Mouse (Mus musculus) stomach, postnatal 0 days (tissue): Measurements from ENCODE around the gene Msi2. TPM values are rescaled to one million over a fixed set of nuclear protein-coding genes. Genes with fewer than 3 reads are reported as not detected.

Experiments used
- ATAC-seq: fragments of 200-750 bp; cut with Nextera tagmentation; 2 replicates; pipeline ENCODE4 v1.8.0; 2017; ENCODE audit not compliant: low FRiP score, low TSS enrichment
- DNase-seq: peaks from one replicate; pipeline ENCODE4 v3.0.0-alpha.2; 2016; ENCODE audit warnings: low spot score
- H3K27ac ChIP-seq: fragments of 300-500 bp; sonication (generic); replicated peaks from 2 replicates; pipeline ENCODE4 v1.5.1; 2014; ENCODE audit warnings: mild to moderate bottlenecking, control low read depth
- H3K27me3 ChIP-seq: fragments of 300-500 bp; sonication (generic); 2 replicates; pipeline ENCODE4 v1.6.1; 2014; ENCODE audit warnings: low read length; ENCODE audit not compliant: control insufficient read depth, insufficient read depth
- H3K36me3 ChIP-seq: fragments of 300-500 bp; sonication (generic); 2 replicates; pipeline ENCODE4 v1.6.1; 2014; ENCODE audit warnings: low read length, mixed read lengths; ENCODE audit not compliant: control insufficient read depth, insufficient read depth
- H3K4me1 ChIP-seq: fragments of 300-500 bp; sonication (generic); replicated peaks from 2 replicates; pipeline ENCODE4 v1.6.1; 2014; ENCODE audit warnings: antibody characterized with exemption; ENCODE audit not compliant: control insufficient read depth, insufficient read depth
- H3K4me2 ChIP-seq: fragments of 300-500 bp; sonication (generic); replicated peaks from 2 replicates; pipeline ENCODE4 v1.6.1; 2014; ENCODE audit warnings: low read depth, mild to moderate bottlenecking, control low read depth, moderate library complexity
- H3K4me3 ChIP-seq: fragments of 300-500 bp; sonication (generic); 2 replicates; pipeline ENCODE4 v1.5.1; 2014; ENCODE audit warnings: low read depth, low read length, control low read depth
- H3K9ac ChIP-seq: fragments of 300-500 bp; sonication (generic); 2 replicates; pipeline ENCODE4 v1.6.1; 2014; ENCODE audit warnings: mild to moderate bottlenecking, low read length, control low read depth, mixed read lengths
- H3K9me3 ChIP-seq: fragments of 300-500 bp; sonication (generic); 2 replicates; pipeline ENCODE4 v1.6.1; 2016; ENCODE audit warnings: low read length; ENCODE audit not compliant: control insufficient read depth
- CTCF ChIP-seq: IDR thresholded peaks from 2 replicates; pipeline ENCODE4 v1.5.1; 2016; ENCODE audit warnings: antibody characterized with exemption, low read depth, mild to moderate bottlenecking, moderate library complexity
- EP300 ChIP-seq: optimal IDR thresholded peaks from 2 replicates; pipeline ENCODE3; 2016; ENCODE audit warnings: antibody characterized with exemption
- WGBS: fragments of 180-500 bp; shearing (Covaris S2); extraction: QIAGEN DNeasy Blood & Tissue Kit; methylation state at CpG from one replicate; pipeline ENCODE4 v1.1.7; 2014; 5-methylcytosine and 5-hydroxymethylcytosine counted together
- polyA plus RNA-seq: library from polyadenylated mRNA; unstranded; fragments of >200 nt; fragmentation: Nextera tagmentation; extraction: Ambion mirVana; gene quantifications from 2 replicates; pipeline ENCODE4 v1.2.1, GENCODE M21; 2015

Gene Msi2
- polyA plus RNA-seq, 1 experiment from 2014 or later = 6.7 TPM

DNA sequence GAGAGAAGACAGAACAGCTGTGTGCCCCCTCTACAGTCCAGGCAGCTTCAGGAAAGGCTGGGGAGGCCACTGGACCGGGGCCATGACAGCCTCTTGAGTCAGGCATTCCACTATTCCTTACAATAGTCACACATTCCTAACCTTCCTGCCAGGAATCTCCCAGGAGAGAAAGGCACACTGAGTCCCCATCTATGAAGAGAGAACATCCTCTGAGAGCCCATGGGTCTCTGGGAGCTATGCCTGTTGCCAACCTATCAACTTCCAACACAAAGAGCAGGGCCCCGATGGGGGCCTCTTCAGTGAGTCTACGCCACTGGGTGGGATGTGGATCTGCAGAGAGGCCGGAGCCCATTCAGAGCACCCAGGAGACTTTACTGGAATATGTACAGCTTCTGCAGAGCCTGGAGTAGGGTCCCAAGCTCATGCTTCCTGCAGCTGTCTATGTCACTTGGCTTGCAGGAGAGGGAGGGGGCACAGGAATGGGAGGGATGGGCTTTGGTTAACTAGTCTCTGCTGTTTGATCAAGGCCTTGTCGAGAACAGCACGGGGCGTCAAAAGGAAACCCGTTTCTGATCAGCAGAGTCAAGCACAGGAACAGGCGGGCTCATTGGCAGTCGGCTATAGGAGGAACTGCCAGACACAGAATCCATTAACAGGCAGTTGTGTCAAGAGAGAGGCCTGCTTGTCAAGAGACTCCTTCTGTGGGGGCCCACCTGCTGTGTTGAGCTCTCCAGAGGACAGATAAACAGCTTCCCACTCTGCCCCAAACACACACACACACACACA is 193.3 kb downstream of the Msi2 start:
- Histone ChIP-seq H3K27ac (peak overlapping the region; percentile 65; the same call in 1 of the 2 replicates), H3K9me3 (no peaks in the 10 kb centered on the region), H3K27me3 (no peaks in the 10 kb centered on the region), H3K4me3 (no peak overlapping the region), H3K4me2 (no peak overlapping the region), H3K4me1 (peaks cover 14% of the 10 kb centered on the region), H3K9ac (no peak overlapping the region), H3K36me3 (no peaks in the 10 kb centered on the region)
- 28% methylated on average over 10 of the region's 10 CpGs for WGBS
- peak; percentile 49; the same call in 1 of the 2 replicates for ATAC-seq
- TF ChIP-seq CTCF = peak; percentile 30
- no peak for TF ChIP-seq EP300
- no peak for DNase-seq

DNA sequence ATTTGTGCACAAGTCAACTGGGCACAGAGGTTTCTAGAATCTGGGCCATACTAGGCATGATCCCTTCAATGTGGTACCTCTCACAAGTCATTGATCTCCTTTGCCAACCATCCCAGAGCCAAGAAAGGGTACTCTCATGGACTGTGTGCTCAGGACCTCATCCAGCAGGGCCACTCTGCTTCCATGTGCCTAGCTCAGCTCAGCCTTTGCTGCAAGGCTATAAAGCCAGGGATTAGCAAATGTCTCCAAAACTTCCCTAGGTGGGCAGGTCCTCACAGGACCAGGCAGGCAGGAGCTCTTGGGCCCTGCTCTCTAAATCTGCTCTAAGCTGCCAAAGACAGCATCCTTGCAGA is 193.9 kb downstream of the Msi2 start:
- Histone ChIP-seq H3K9ac (no peak overlapping the region), H3K27ac (peak overlapping the region; percentile 65), H3K4me1 (peaks cover 14% of the 10 kb centered on the region), H3K27me3 (no peaks in the 10 kb centered on the region), H3K4me3 (no peak overlapping the region), H3K36me3 (no peaks in the 10 kb centered on the region), H3K9me3 (no peaks in the 10 kb centered on the region), H3K4me2 (no peak overlapping the region)
- TF ChIP-seq CTCF = no peak
- TF ChIP-seq EP300 = no peak
- DNase-seq (no peak), ATAC-seq (no peak)

DNA sequence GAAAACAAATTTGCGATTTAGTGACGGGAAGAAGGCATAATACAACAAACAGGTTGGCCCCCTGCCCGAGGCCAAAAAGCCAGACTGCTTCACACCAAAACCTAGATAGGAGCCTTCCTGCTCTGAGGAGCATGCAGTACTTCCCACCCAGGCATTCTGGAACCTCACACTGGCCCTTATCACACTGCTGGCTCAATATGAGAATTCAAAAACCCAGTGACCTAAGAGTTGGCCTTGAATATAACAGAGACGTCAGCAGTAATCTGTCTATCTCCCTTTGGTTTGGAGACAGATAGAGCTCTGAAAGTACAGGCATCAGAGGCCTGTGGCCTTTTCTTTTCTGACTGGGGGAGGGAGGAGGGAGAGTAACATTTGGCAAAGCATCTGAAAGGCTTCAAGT is 194.4 kb downstream of the Msi2 start:
- TF ChIP-seq CTCF (no peak), EP300 (no peak)
- Histone ChIP-seq H3K9me3 (no peaks in the 10 kb centered on the region), H3K9ac (no peak overlapping the region), H3K27me3 (no peaks in the 10 kb centered on the region), H3K36me3 (no peaks in the 10 kb centered on the region), H3K4me2 (no peak overlapping the region), H3K4me1 (peaks cover 14% of the 10 kb centered on the region), H3K4me3 (no peak overlapping the region), H3K27ac (no peak overlapping the region)
- DNase-seq (no peak), ATAC-seq (peak; percentile 63; the same call in 1 of the 2 replicates)
- WGBS = 28% methylated on average over 4 of the region's 4 CpGs

DNA sequence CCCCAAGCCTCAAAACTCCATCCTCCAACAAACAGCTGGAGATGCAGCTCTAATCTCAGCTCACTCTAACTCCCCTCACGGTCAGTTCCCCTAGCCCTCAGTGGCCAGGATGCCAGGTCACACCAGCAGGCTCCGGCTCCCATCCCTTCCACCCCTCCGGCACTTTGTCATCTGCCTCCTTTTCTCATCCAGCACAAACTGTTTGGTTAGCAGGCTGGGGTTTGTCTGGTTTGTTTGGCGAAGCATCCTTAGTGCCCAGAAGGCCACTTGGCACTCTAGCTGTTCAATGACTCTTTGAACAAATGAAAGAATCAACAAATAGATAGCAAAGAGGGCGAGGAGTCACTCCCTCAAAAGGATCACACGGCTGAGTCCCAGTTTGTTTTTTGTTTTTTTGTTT is 194.8 kb downstream of the Msi2 start:
- no peaks in the 10 kb centered on the region for H3K9me3 ChIP-seq
- peaks cover 14% of the 10 kb centered on the region for H3K4me1 ChIP-seq
- TF ChIP-seq CTCF (no peak), EP300 (no peak)
- WGBS = 63% methylated on average over 6 of the region's 6 CpGs
- no peak overlapping the region for H3K4me3 ChIP-seq
- H3K4me2 ChIP-seq = no peak overlapping the region
- ATAC-seq (no peak), DNase-seq (no peak)
- H3K27ac ChIP-seq = no peak overlapping the region
- no peaks in the 10 kb centered on the region for H3K27me3 ChIP-seq
- no peak overlapping the region for H3K9ac ChIP-seq
- no peaks in the 10 kb centered on the region for H3K36me3 ChIP-seq

DNA sequence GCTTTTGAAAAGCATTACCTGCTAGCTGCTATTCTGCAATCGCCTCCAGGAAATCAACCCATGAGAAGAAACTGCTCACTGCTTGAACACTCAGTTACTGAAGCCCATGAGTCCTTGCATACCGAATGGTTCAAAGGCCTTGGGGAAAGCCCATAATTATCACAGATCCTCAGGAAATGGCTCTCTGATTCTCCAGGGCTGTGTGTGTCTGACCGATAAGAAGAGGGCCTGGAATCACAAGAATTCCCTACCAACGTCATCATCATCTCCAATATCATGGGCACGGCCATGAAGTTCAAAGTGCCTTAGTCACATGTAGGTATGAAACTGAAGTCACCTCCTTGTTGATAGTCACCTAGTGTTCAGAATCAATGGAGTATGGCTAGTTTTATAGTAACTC is 196.2 kb downstream of the Msi2 start:
- no peak for DNase-seq
- 80% methylated on average over 5 of the region's 5 CpGs for WGBS
- Histone ChIP-seq H3K4me2 (no peak overlapping the region), H3K9ac (no peak overlapping the region), H3K27me3 (no peaks in the 10 kb centered on the region), H3K36me3 (no peaks in the 10 kb centered on the region), H3K9me3 (no peaks in the 10 kb centered on the region), H3K4me3 (no peak overlapping the region), H3K4me1 (peaks cover 9% of the 10 kb centered on the region), H3K27ac (no peak overlapping the region)
- no peak for ATAC-seq
- TF ChIP-seq EP300 (no peak), CTCF (no peak)

DNA sequence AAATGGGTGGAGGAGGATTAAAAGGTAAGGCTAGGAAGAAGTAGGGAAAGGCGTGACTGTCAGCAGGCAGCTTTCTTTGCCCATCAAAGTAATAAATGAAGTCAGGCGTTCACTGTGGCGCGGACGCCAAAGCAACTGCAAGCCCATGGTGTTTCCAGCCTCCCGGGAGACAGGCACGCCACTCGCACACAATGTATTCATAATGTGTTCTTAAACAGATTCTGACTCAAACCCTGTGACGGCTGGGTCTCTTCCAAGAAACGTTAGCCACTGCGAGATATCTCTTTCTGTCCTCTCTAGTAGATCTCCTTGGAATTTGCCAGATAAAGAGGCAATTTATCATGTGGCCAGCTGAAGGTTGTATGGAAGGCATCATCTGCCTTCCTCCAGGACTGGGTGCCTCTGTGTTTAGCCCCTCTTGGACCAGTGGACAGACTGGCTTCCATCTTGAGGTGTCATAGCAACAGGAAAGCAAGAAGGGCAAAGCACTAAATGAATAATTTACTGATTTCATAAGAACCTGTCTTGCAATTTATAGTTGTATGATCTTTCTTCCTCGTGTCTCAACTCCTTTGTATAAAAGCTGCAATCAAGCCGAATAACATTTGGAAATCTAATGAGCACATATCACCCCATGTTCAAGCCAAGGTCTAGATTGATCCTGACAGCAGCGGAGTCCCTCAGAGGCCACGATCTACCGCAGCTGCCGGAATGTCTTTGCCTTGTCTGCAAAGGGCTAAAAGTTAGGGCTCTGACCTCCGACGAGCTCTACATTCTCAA is 197.2 kb downstream of the Msi2 start:
- Histone ChIP-seq H3K9me3 (no peaks in the 10 kb centered on the region), H3K9ac (no peak overlapping the region), H3K27me3 (no peaks in the 10 kb centered on the region), H3K4me1 (peaks cover 12% of the 10 kb centered on the region; the same call in 1 of the 2 replicates), H3K36me3 (no peaks in the 10 kb centered on the region), H3K4me3 (no peak overlapping the region), H3K27ac (no peak overlapping the region), H3K4me2 (no peak overlapping the region)
- no peak for ATAC-seq
- 67% methylated on average over 19 of the region's 19 CpGs for WGBS
- no peak for TF ChIP-seq CTCF
- no peak for TF ChIP-seq EP300
- DNase-seq = no peak
